Mouse (Mus musculus) C2C12 (cell line): ENCODE results near the gene Lcmt2.

Experiments used
- CEBPB ChIP-seq: IDR thresholded peaks from one replicate; pipeline ENCODE4 v1.6.1; 2011; ENCODE audit warnings: low read depth, mild to moderate bottlenecking, control low read depth, moderate library complexity
- CTCF ChIP-seq: IDR thresholded peaks from one replicate; pipeline ENCODE4 v1.5.1; 2011; ENCODE audit not compliant: control insufficient read depth, insufficient read depth, insufficient read length
- FOSL1 ChIP-seq: IDR thresholded peaks from one replicate; pipeline ENCODE4 v1.8.0; 2011; ENCODE audit warnings: mild to moderate bottlenecking, low read length; ENCODE audit not compliant: poor library complexity, insufficient read depth, severe bottlenecking
- MAX ChIP-seq: IDR thresholded peaks from one replicate; pipeline ENCODE4 v1.6.1; 2011; ENCODE audit warnings: mild to moderate bottlenecking, control low read depth
- MYOD1 ChIP-seq: IDR thresholded peaks from one replicate; pipeline ENCODE4 v1.6.1; 2011; ENCODE audit warnings: low read depth; ENCODE audit not compliant: control insufficient read depth, insufficient read length
- MYOG ChIP-seq: IDR thresholded peaks from one replicate; pipeline ENCODE4 v1.6.1; 2011; ENCODE audit not compliant: control insufficient read depth, insufficient read length; ENCODE audit errors: extremely low read depth
- USF1 ChIP-seq: IDR thresholded peaks from one replicate; pipeline ENCODE4 v1.6.1; 2011; ENCODE audit warnings: low read depth, mild to moderate bottlenecking, control low read depth, moderate library complexity

- TF ChIP-seq CTCF, result no peak
- TF ChIP-seq MYOG, result no peak
- TF ChIP-seq USF1, result no peak
- no peak for TF ChIP-seq MYOD1
- no peak for TF ChIP-seq CEBPB
- TF ChIP-seq MAX, result no peak
- TF ChIP-seq FOSL1, result no peak
Measured at GRCm38 (mm10) chr2:121170481-121170971, 30.1 kb upstream of the Lcmt2 start, which contains the start of gene Tubgcp4.
